Mouse (Mus musculus) kidney, embryonic 14.5 days (tissue): ENCODE measurements around the gene Grin2d. TPM values are rescaled to one million over a fixed set of nuclear protein-coding genes. Genes with fewer than 3 reads are reported as not detected.
A peak's percentile ranks its signal among the peaks of the same experiment; 100 is the strongest.

Experiments used
- ATAC-seq: fragments of 200-750 bp; cut with Nextera tagmentation; 2 replicates; pipeline ENCODE4 v1.8.0; 2017; ENCODE audit warnings: moderate number of reproducible peaks, mild to moderate bottlenecking, moderate TSS enrichment, moderate library complexity; ENCODE audit not compliant: low FRiP score, low TSS enrichment
- H3K27ac ChIP-seq: fragments of 300-500 bp; sonication (generic); 2 replicates; pipeline ENCODE4 v1.5.1; 2014; ENCODE audit warnings: low read depth, mild to moderate bottlenecking, low read length, moderate library complexity, mixed read lengths
- H3K27me3 ChIP-seq: fragments of 300-500 bp; sonication (generic); 2 replicates; pipeline ENCODE4 v1.6.1; 2014; ENCODE audit warnings: mild to moderate bottlenecking, low read length; ENCODE audit not compliant: control insufficient read depth, insufficient read depth
- H3K36me3 ChIP-seq: fragments of 300-500 bp; sonication (generic); 2 replicates; pipeline ENCODE4 v1.6.1; 2014; ENCODE audit warnings: low read length, mixed read lengths; ENCODE audit not compliant: control insufficient read depth, insufficient read depth
- H3K4me1 ChIP-seq: fragments of 300-500 bp; sonication (generic); 2 replicates; pipeline ENCODE4 v1.6.1; 2014; ENCODE audit warnings: low read length, mixed read lengths; ENCODE audit not compliant: control insufficient read depth, insufficient read depth
- H3K4me2 ChIP-seq: fragments of 300-500 bp; sonication (generic); replicated peaks from 2 replicates; pipeline ENCODE4 v1.6.1; 2014; ENCODE audit warnings: low read depth, mild to moderate bottlenecking, low read length
- H3K4me3 ChIP-seq: fragments of 300-500 bp; sonication (generic); 2 replicates; pipeline ENCODE4 v1.5.1; 2014; ENCODE audit warnings: mild to moderate bottlenecking, low read length
- H3K9ac ChIP-seq: fragments of 300-500 bp; sonication (generic); 2 replicates; pipeline ENCODE4 v1.6.1; 2014; ENCODE audit warnings: low read depth, mild to moderate bottlenecking, low read length, moderate library complexity
- H3K9me3 ChIP-seq: fragments of 300-500 bp; sonication (generic); 2 replicates; pipeline ENCODE4 v1.6.1; 2016; ENCODE audit warnings: low read length; ENCODE audit not compliant: control insufficient read depth
- WGBS: fragments of 180-500 bp; shearing (Covaris S2); extraction: QIAGEN DNeasy Blood & Tissue Kit; methylation state at CpG from one replicate; pipeline ENCODE4 v1.1.7; 2014; 5-methylcytosine and 5-hydroxymethylcytosine counted together
- polyA plus RNA-seq: library from polyadenylated mRNA; unstranded; fragments of >200 nt; fragmentation: Nextera tagmentation; extraction: Ambion mirVana; gene quantifications from 2 replicates; pipeline ENCODE4 v1.2.1, GENCODE M21; 2014

The Grin2d gene
- polyA plus RNA-seq, 1 experiment from 2014 or later = 0.28 TPM

GRCm38 (mm10) chr7:45867871-45868270, 10.3 kb downstream of the Grin2d start:
- Histone ChIP-seq H3K9me3 (no peaks in the 10 kb centered on the region), H3K27me3 (peaks cover 37% of the 10 kb centered on the region), H3K4me1 (peaks cover 23% of the 10 kb centered on the region), H3K36me3 (no peaks in the 10 kb centered on the region), H3K27ac (no peak overlapping the region), H3K4me2 (no peak overlapping the region), H3K4me3 (no peak overlapping the region), H3K9ac (no peak overlapping the region)
- 15% methylated on average over 2 of the region's 2 CpGs for WGBS
- no peak for ATAC-seq

- ATAC-seq = peak; percentile 68
- H3K27ac ChIP-seq = no peak overlapping the region; the same call in 1 of the 2 replicates
- no peaks in the 10 kb centered on the region for H3K9me3 ChIP-seq
- 1% methylated on average over 111 of the region's 117 CpGs for WGBS
- H3K4me2 ChIP-seq = peak overlapping the region; percentile 86
- peak overlapping the region; percentile 82 for H3K9ac ChIP-seq
- H3K27me3 ChIP-seq = peaks cover 33% of the 10 kb centered on the region
- peaks cover 23% of the 10 kb centered on the region for H3K4me1 ChIP-seq
- no peaks in the 10 kb centered on the region for H3K36me3 ChIP-seq
- H3K4me3 ChIP-seq = peak overlapping the region; percentile 65
Measured at GRCm38 (mm10) chr7:45865925-45866910, 12.0 kb downstream of the Grin2d start.

- Histone ChIP-seq H3K9me3 (no peaks in the 10 kb centered on the region), H3K36me3 (no peaks in the 10 kb centered on the region), H3K27me3 (peaks cover 17% of the 10 kb centered on the region), H3K9ac (no peak overlapping the region), H3K27ac (no peak overlapping the region), H3K4me1 (peaks cover 9% of the 10 kb centered on the region; the same call in 1 of the 2 replicates), H3K4me3 (no peak overlapping the region), H3K4me2 (no peak overlapping the region)
- no peak for ATAC-seq
- WGBS = 64% methylated on average over 3 of the region's 3 CpGs
Measured at GRCm38 (mm10) chr7:45864435-45864834, 13.7 kb downstream of the Grin2d start.

GRCm38 (mm10) chr7:45862804-45863203, 15.4 kb downstream of the Grin2d start:
- whole genome bisulfite sequencing = 84% methylated on average over 7 of the region's 7 CpGs
- Histone ChIP-seq H3K4me3 (no peak overlapping the region), H3K4me2 (no peak overlapping the region), H3K27ac (no peak overlapping the region), H3K9me3 (no peaks in the 10 kb centered on the region), H3K9ac (no peak overlapping the region), H3K4me1 (peaks cover under 1% of the 10 kb centered on the region), H3K27me3 (peaks cover 7% of the 10 kb centered on the region; the same call in 1 of the 2 replicates), H3K36me3 (no peaks in the 10 kb centered on the region)
- no peak for ATAC-seq

- Histone ChIP-seq H3K4me3 (no peak overlapping the region), H3K9me3 (no peaks in the 10 kb centered on the region), H3K27me3 (peaks cover 14% of the 10 kb centered on the region; the same call in 1 of the 2 replicates), H3K36me3 (no peaks in the 10 kb centered on the region), H3K27ac (no peak overlapping the region), H3K4me2 (no peak overlapping the region; the same call in 1 of the 2 replicates), H3K4me1 (peaks cover 13% of the 10 kb centered on the region), H3K9ac (no peak overlapping the region)
- no peak for ATAC-seq
- WGBS = 45% methylated on average over 4 of the region's 4 CpGs
Measured at GRCm38 (mm10) chr7:45859008-45859407, 19.2 kb downstream of the Grin2d start.

- H3K9me3 ChIP-seq = no peaks in the 10 kb centered on the region
- H3K4me1 ChIP-seq = peaks cover 13% of the 10 kb centered on the region
- ATAC-seq = peak; percentile 50
- peaks cover 14% of the 10 kb centered on the region; the same call in 1 of the 2 replicates for H3K27me3 ChIP-seq
- 5% methylated on average over 30 of the region's 30 CpGs for WGBS
- no peak overlapping the region for H3K27ac ChIP-seq
- no peaks in the 10 kb centered on the region for H3K36me3 ChIP-seq
- H3K4me3 ChIP-seq = peak overlapping the region; percentile 33
- H3K4me2 ChIP-seq = peak overlapping the region; percentile 69
- peak overlapping the region; percentile 31; the same call in 1 of the 2 replicates for H3K9ac ChIP-seq
Measured at GRCm38 (mm10) chr7:45856950-45857901, 21.0 kb downstream of the Grin2d start.

- no peak overlapping the region for H3K27ac ChIP-seq
- H3K9me3 ChIP-seq = no peaks in the 10 kb centered on the region
- H3K4me1 ChIP-seq = peaks cover 13% of the 10 kb centered on the region
- no peak overlapping the region for H3K4me2 ChIP-seq
- no peaks in the 10 kb centered on the region for H3K36me3 ChIP-seq
- peaks cover 14% of the 10 kb centered on the region; the same call in 1 of the 2 replicates for H3K27me3 ChIP-seq
- H3K9ac ChIP-seq = no peak overlapping the region
- 73% methylated on average over 12 of the region's 12 CpGs for WGBS
- H3K4me3 ChIP-seq = no peak overlapping the region
- no peak for ATAC-seq
Measured at GRCm38 (mm10) chr7:45853089-45853488, 25.1 kb downstream of the Grin2d start.

- Histone ChIP-seq H3K4me2 (no peak overlapping the region), H3K36me3 (no peaks in the 10 kb centered on the region), H3K4me3 (no peak overlapping the region), H3K4me1 (no peaks in the 10 kb centered on the region), H3K27me3 (no peaks in the 10 kb centered on the region), H3K9me3 (no peaks in the 10 kb centered on the region), H3K27ac (no peak overlapping the region), H3K9ac (no peak overlapping the region)
- WGBS = 82% methylated on average over 3 of the region's 3 CpGs
- no peak for ATAC-seq
Measured at GRCm38 (mm10) chr7:45850661-45851060, 27.5 kb downstream of the Grin2d start.
